Mouse (Mus musculus) MEL (cell line): ENCODE measurements around the gene Bcl3. TPM values are rescaled to one million over a fixed set of nuclear protein-coding genes. Genes with fewer than 3 reads are reported as not detected.

Source experiments
- DNase-seq: peaks from one replicate; pipeline ENCODE4 v3.0.0; 2011; ENCODE audit warnings: low read depth, low spot score
- H3K27ac ChIP-seq: 2 replicates; pipeline ENCODE4 v1.5.1; 2012; ENCODE audit warnings: low read depth, mild to moderate bottlenecking, control low read depth, low read length, moderate library complexity; ENCODE audit not compliant: control insufficient read depth
- H3K27me3 ChIP-seq, 2 experiments: fragments of 150-350 bp in 1 of 2; sonication (generic) in 1 of 2; 2 replicates each; pipeline ENCODE4 v1.6.1; 2012; ENCODE audit warnings: low read length in 2 of 2, mild to moderate bottlenecking in 2 of 2, improper control_type of control experiment in 1 of 2, moderate library complexity in 1 of 2; ENCODE audit not compliant: insufficient read depth in 2 of 2, control insufficient read depth in 1 of 2
- H3K36me3 ChIP-seq, 2 experiments: 2 replicates each; pipeline ENCODE4 v1.6.1; 2012 to 2014; ENCODE audit warnings: low read length in 2 of 2, improper control_type of control experiment in 1 of 2, inconsistent platforms in 1 of 2, mild to moderate bottlenecking in 1 of 2; ENCODE audit not compliant: insufficient read depth in 2 of 2, control insufficient read depth in 1 of 2
- H3K4me1 ChIP-seq, 2 experiments: fragments of 150-350 bp in 1 of 2; sonication (generic) in 1 of 2; 2 replicates each; pipeline ENCODE4 v1.6.1; 2012; ENCODE audit warnings: low read length in 2 of 2, improper control_type of control experiment in 1 of 2, mild to moderate bottlenecking in 1 of 2; ENCODE audit not compliant: insufficient read depth in 2 of 2, control insufficient read depth in 1 of 2
- H3K4me3 ChIP-seq, 2 experiments: fragments of 150-350 bp in 1 of 2; sonication (generic) in 1 of 2; 2 replicates each; pipeline ENCODE4 v1.5.1; 2012; ENCODE audit warnings: low read depth in 2 of 2, low read length in 2 of 2, mild to moderate bottlenecking in 2 of 2, moderate library complexity in 2 of 2, control low read depth in 1 of 2, improper control_type of control experiment in 1 of 2; ENCODE audit not compliant: control insufficient read depth in 1 of 2, insufficient read depth in 1 of 2
- H3K79me2 ChIP-seq: 2 replicates; pipeline ENCODE4 v1.6.1; 2012; ENCODE audit warnings: mild to moderate bottlenecking, low read length, moderate library complexity; ENCODE audit not compliant: control insufficient read depth, poor library complexity, insufficient read depth
- H3K9ac ChIP-seq: 2 replicates; pipeline ENCODE4 v1.6.1; 2012; ENCODE audit warnings: low read depth, mild to moderate bottlenecking, control low read depth, low read length, moderate library complexity; ENCODE audit not compliant: control insufficient read depth, poor library complexity, severe bottlenecking
- H3K9me3 ChIP-seq: fragments of 150-350 bp; sonication (generic); replicated peaks from 2 replicates; pipeline ENCODE4 v1.6.1; 2012; ENCODE audit warnings: mild to moderate bottlenecking, low read length, improper control_type of control experiment, moderate library complexity; ENCODE audit not compliant: insufficient read depth
- BHLHE40 ChIP-seq: IDR thresholded peaks from 2 replicates; pipeline ENCODE4 v1.6.1; 2012; ENCODE audit warnings: low read depth, mild to moderate bottlenecking, inconsistent platforms, low read length, improper control_type of control experiment, borderline replicate concordance
- CHD1 ChIP-seq: IDR thresholded peaks from 2 replicates; pipeline ENCODE4 v1.6.1; 2012; ENCODE audit warnings: low read depth, mild to moderate bottlenecking, inconsistent platforms, low read length, improper control_type of control experiment
- CHD2 ChIP-seq: IDR thresholded peaks from 2 replicates; pipeline ENCODE4 v1.6.1; 2011; ENCODE audit warnings: low read length, improper control_type of control experiment
- CTCF ChIP-seq, 3 experiments: IDR thresholded peaks in 2 of 3; conservative IDR thresholded peaks in 1 of 3; 2 replicates each; pipeline ENCODE4 v1.5.1; 2011 to 2012; ENCODE audit warnings: low read length in 3 of 3, low read depth in 2 of 3, mild to moderate bottlenecking in 2 of 3, improper control_type of control experiment in 1 of 3, inconsistent platforms in 1 of 3, mixed read lengths in 1 of 3, moderate library complexity in 1 of 3; ENCODE audit not compliant: control insufficient read depth in 1 of 3, insufficient read depth in 1 of 3, poor library complexity in 1 of 3, severe bottlenecking in 1 of 3
- E2F4 ChIP-seq: IDR thresholded peaks from 2 replicates; pipeline ENCODE4 v1.6.1; 2011; ENCODE audit warnings: low read depth, low read length, improper control_type of control experiment, borderline replicate concordance
- ELF1 ChIP-seq: IDR thresholded peaks from 2 replicates; pipeline ENCODE4 v1.6.1; 2014; ENCODE audit warnings: low read depth, mild to moderate bottlenecking, inconsistent platforms, low read length, improper control_type of control experiment, moderate library complexity
- GABPA ChIP-seq: IDR thresholded peaks from 2 replicates; pipeline ENCODE4 v1.6.1; 2012; ENCODE audit warnings: low read depth, mild to moderate bottlenecking, inconsistent platforms, low read length, improper control_type of control experiment, moderate library complexity
- GATA1 ChIP-seq: IDR thresholded peaks from 2 replicates; pipeline ENCODE4 v1.6.1; 2011; ENCODE audit warnings: low read depth, low read length, improper control_type of control experiment
- JUND ChIP-seq: IDR thresholded peaks from 2 replicates; pipeline ENCODE4 v1.6.1; 2011; ENCODE audit warnings: low read depth, mild to moderate bottlenecking, improper control_type of control experiment, low read length
- KAT2A ChIP-seq: conservative IDR thresholded peaks from 2 replicates; pipeline ENCODE4 v1.6.1; 2012; ENCODE audit warnings: low read depth, low read length, improper control_type of control experiment, inconsistent platforms
- MAZ ChIP-seq: IDR thresholded peaks from 2 replicates; pipeline ENCODE4 v1.6.1; 2012; ENCODE audit warnings: low read depth, mild to moderate bottlenecking, inconsistent platforms, low read length, improper control_type of control experiment
- MEF2A ChIP-seq: IDR thresholded peaks from 2 replicates; pipeline ENCODE4 v1.6.1; 2014; ENCODE audit warnings: low read depth, mild to moderate bottlenecking, inconsistent platforms, low read length, improper control_type of control experiment; ENCODE audit not compliant: poor library complexity, insufficient replicate concordance, severe bottlenecking; ENCODE audit errors: extremely low read depth
- MXI1 ChIP-seq: IDR thresholded peaks from 2 replicates; pipeline ENCODE4 v1.6.1; 2011; ENCODE audit warnings: mild to moderate bottlenecking, low read depth, low read length, improper control_type of control experiment
- MYC ChIP-seq: IDR thresholded peaks from 2 replicates; pipeline ENCODE4 v1.6.1; 2011; ENCODE audit warnings: low read depth, mild to moderate bottlenecking, low read length, improper control_type of control experiment, moderate library complexity
- NELFE ChIP-seq: IDR thresholded peaks from 2 replicates; pipeline ENCODE4 v1.6.1; 2011; ENCODE audit warnings: low read depth, low read length, improper control_type of control experiment
- NRF1 ChIP-seq: IDR thresholded peaks from 2 replicates; pipeline ENCODE4 v1.6.1; 2014; ENCODE audit warnings: low read depth, mild to moderate bottlenecking, inconsistent platforms, low read length, improper control_type of control experiment, moderate library complexity; ENCODE audit not compliant: poor library complexity, insufficient read depth, severe bottlenecking
- POLR2A ChIP-seq, 2 experiments: IDR thresholded peaks; 2 replicates each; pipeline ENCODE4 v1.6.1; 2011 to 2012; ENCODE audit warnings: low read length in 2 of 2, mild to moderate bottlenecking in 2 of 2, control low read depth in 1 of 2, improper control_type of control experiment in 1 of 2, low read depth in 1 of 2, moderate library complexity in 1 of 2; ENCODE audit not compliant: control insufficient read depth in 1 of 2, insufficient read depth in 1 of 2, poor library complexity in 1 of 2
- POLR2AphosphoS2 ChIP-seq: IDR thresholded peaks from 2 replicates; pipeline ENCODE4 v1.6.1; 2011; ENCODE audit warnings: low read length, improper control_type of control experiment
- POLR2AphosphoS5 ChIP-seq: IDR thresholded peaks from 2 replicates; pipeline ENCODE4 v1.6.1; 2012; ENCODE audit warnings: low read depth, borderline replicate concordance, mild to moderate bottlenecking, inconsistent platforms, low read length, moderate library complexity, mixed read lengths
- RCOR1 ChIP-seq: IDR thresholded peaks from 2 replicates; pipeline ENCODE4 v1.6.1; 2012; ENCODE audit warnings: low read depth, mild to moderate bottlenecking, inconsistent platforms, low read length, improper control_type of control experiment
- SIN3A ChIP-seq: IDR thresholded peaks from 2 replicates; pipeline ENCODE4 v1.6.1; 2012; ENCODE audit warnings: low read length, improper control_type of control experiment, inconsistent platforms
- SMC3 ChIP-seq: IDR thresholded peaks from 2 replicates; pipeline ENCODE4 v1.6.1; 2011; ENCODE audit warnings: low read depth, low read length, improper control_type of control experiment
- TAL1 ChIP-seq: IDR thresholded peaks from 2 replicates; pipeline ENCODE4 v1.6.1; 2012; ENCODE audit warnings: mild to moderate bottlenecking, inconsistent platforms, low read length, moderate library complexity, mixed read lengths
- TBP ChIP-seq: IDR thresholded peaks from 2 replicates; pipeline ENCODE4 v1.8.0; 2011; ENCODE audit warnings: low read depth, low read length, improper control_type of control experiment
- TCF12 ChIP-seq: IDR thresholded peaks from 2 replicates; pipeline ENCODE4 v1.6.1; 2014; ENCODE audit warnings: low read depth, mild to moderate bottlenecking, inconsistent platforms, low read length, improper control_type of control experiment, moderate library complexity
- USF1 ChIP-seq: IDR thresholded peaks from 2 replicates; pipeline ENCODE4 v1.6.1; 2014; ENCODE audit warnings: low read depth, mild to moderate bottlenecking, inconsistent platforms, low read length, improper control_type of control experiment, moderate library complexity
- USF2 ChIP-seq, 2 experiments: IDR thresholded peaks; 2 replicates each; pipeline ENCODE4 v1.6.1; 2011 to 2012; ENCODE audit warnings: improper control_type of control experiment in 2 of 2, low read length in 2 of 2, borderline replicate concordance in 1 of 2, inconsistent platforms in 1 of 2, low read depth in 1 of 2, mild to moderate bottlenecking in 1 of 2; ENCODE audit not compliant: insufficient read depth in 1 of 2
- ZMIZ1 ChIP-seq: IDR thresholded peaks from 2 replicates; pipeline ENCODE4 v1.6.1; 2012; ENCODE audit warnings: low read depth, mild to moderate bottlenecking, inconsistent platforms, low read length, improper control_type of control experiment, moderate library complexity
- ZNF384 ChIP-seq: IDR thresholded peaks from 2 replicates; pipeline ENCODE4 v1.6.1; 2012; ENCODE audit warnings: low read depth, mild to moderate bottlenecking, inconsistent platforms, low read length, improper control_type of control experiment
- polyA plus RNA-seq, 2 experiments: library from polyadenylated mRNA; stranded (reverse) in 1 of 2; unstranded in 1 of 2; fragments of >175 nt in 1 of 2; fragments of >200 nt in 1 of 2; gene quantifications; 2 replicates each; pipeline versions ENCODE4 v1.2.1 to v1.2.4; 2012; ENCODE audit warnings: low replicate concordance in 2 of 2, low read depth in 1 of 2; ENCODE audit not compliant: insufficient read length in 2 of 2, insufficient read depth in 1 of 2, missing spikeins in 1 of 2
- total RNA-seq: library from RNA; depleted of rRNA; stranded (reverse); fragments of 300-350 nt; gene quantifications from 2 replicates; pipeline ENCODE4 v1.2.3, GENCODE M21; 2012; rRNA removed

Gene Bcl3
- total RNA-seq (1.7 and 2.7 TPM in 2 replicates), polyA plus RNA-seq (1 to 10 TPM in 1 of 2 experiments, not detected in 1; 6.7 TPM)

- DNase-seq, result peak; percentile 62
- TF ChIP-seq POLR2A (IDR thresholded peaks at IDR 0.05; ENCODE audit: control insufficient read depth in 1 of 2, insufficient read depth in 1 of 2, low read depth in 1 of 2, low read length in 2 of 2, poor library complexity in 1 of 2), result peak in 1 of 2 experiments; percentile 55; a peak in 2 of 4 replicates
- no peak for TF ChIP-seq TAL1
- TF ChIP-seq NELFE, result 0 out of 2 replicates have a peak, but pooled peaks have one; percentile 40
- no peak for TF ChIP-seq ZMIZ1
- no peak for TF ChIP-seq SIN3A
- peak; percentile 16; the same call in 1 of the 2 replicates for TF ChIP-seq TCF12
- peak within 1 kb of the TSS; percentile 76 for H3K9ac ChIP-seq
- H3K4me1 ChIP-seq, result peaks cover 4 to 19% of the 10 kb centered on the region in 2 experiments
- peak within 1 kb of the TSS; percentile 78 for H3K27ac ChIP-seq
- H3K79me2 ChIP-seq, result no peaks in the 10 kb centered on the region; the same call in 1 of the 2 replicates
- H3K4me3 ChIP-seq, result peak within 1 kb of the TSS; percentile 62
- peaks cover 0 to 10% of the 10 kb centered on the region in 2 experiments; a peak in 2 of 4 replicates for H3K36me3 ChIP-seq
- no peaks in the 10 kb centered on the region for H3K27me3 ChIP-seq
- H3K9me3 ChIP-seq, result no peaks in the 10 kb centered on the region
Observed at GRCm38 (mm10) chr7:19822604-19823058, at the start of gene Bcl3. Gene Bcl3 (minus strand): TSS chr7:19822770.

DNA sequence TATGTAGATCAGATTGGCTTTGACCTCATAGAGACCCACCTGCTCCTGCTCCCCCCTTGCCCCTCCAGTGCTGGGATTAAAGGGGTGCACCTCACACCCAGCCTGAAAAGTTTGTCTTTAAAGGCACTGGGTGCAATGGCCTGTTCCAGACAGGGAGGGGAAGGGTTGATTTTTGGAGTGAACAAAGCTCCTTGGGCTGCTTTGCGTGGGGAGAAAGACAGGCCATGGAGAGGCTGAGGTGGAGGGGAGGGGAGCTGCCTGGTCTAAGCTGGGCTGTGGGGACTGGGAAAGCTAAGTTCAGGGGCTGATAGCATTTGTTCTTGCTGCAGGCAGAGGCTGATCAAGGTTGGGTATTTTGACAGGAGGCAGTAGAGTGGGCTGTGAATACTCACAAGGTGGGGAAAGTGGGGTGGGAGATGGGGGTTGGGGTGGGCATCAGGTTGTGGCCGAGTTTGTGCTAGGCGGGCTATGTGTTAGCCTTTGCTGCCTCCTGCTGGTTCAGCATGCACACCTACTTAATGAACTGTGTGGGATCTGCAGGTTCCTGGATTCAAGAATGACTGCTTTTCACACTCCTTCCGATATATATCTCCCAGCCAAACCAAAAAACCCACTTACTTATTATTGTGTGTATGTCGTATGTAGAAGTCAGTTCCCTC lies 49.5 kb upstream of the Bcl3 start:
- H3K27ac ChIP-seq, result peak overlapping the region; percentile 62
- H3K79me2 ChIP-seq, result no peaks in the 10 kb centered on the region
- peak overlapping the region; percentile 35 to 43; a peak in 3 of 4 replicates for H3K4me3 ChIP-seq
- peak; percentile 75 for DNase-seq
- no peaks in the 10 kb centered on the region for H3K27me3 ChIP-seq
- H3K9me3 ChIP-seq, result no peaks in the 10 kb centered on the region
- H3K36me3 ChIP-seq, result peaks cover 0 to 19% of the 10 kb centered on the region in 2 experiments; a peak in 2 of 4 replicates
- peak overlapping the region; percentile 28 for H3K9ac ChIP-seq
- peaks cover 0 to 20% of the 10 kb centered on the region in 2 experiments for H3K4me1 ChIP-seq
- TF ChIP-seq MXI1 (no peak), GATA1 (no peak), USF1 (no peak), NRF1 (no peak), NELFE (no peak; the same call in 1 of the 2 replicates), MEF2A (no peak), ZMIZ1 (no peak), USF2 (IDR thresholded peaks at IDR 0.05; ENCODE audit: borderline replicate concordance in 1 of 2, insufficient read depth in 1 of 2, low read depth in 1 of 2, low read length in 2 of 2) (no peak), ELF1 (no peak), CHD2 (no peak), TCF12 (no peak), JUND (no peak), SMC3 (peak; percentile 74), CHD1 (no peak), MYC (no peak), E2F4 (no peak), GABPA (no peak), BHLHE40 (no peak), ZNF384 (no peak), MAZ (no peak), POLR2AphosphoS2 (no peak), POLR2AphosphoS5 (no peak), TAL1 (no peak), RCOR1 (no peak), SIN3A (0 out of 2 replicates have a peak, but pooled peaks have one; percentile 2), CTCF (IDR thresholded peaks at IDR 0.05 in 2 of 3, conservative IDR thresholded peaks at IDR 0.05 in 1 of 3; ENCODE audit: control insufficient read depth in 1 of 3, insufficient read depth in 1 of 3, low read depth in 2 of 3, low read length in 3 of 3, poor library complexity in 1 of 3, severe bottlenecking in 1 of 3) (peak; percentile 57 to 84 (median 81)), TBP (no peak), KAT2A (no peak)
